Mouse (Mus musculus): ENCODE measurements around the gene Commd8. TPM values are rescaled to one million over a fixed set of nuclear protein-coding genes. Genes with fewer than 3 reads are reported as not detected.

The Commd8 gene
- polyA plus RNA-seq, 1 experiment: 7.2 TPM

- Histone ChIP-seq H3K4me3 (replicated peaks; ENCODE audit: extremely low read depth, low read depth, low read length) (no peak overlapping the region), H3K4me1 (ENCODE audit: control insufficient read depth, insufficient read depth, low read length) (0 out of 2 replicates have a peak, but pooled peaks cover 2% of the 10 kb centered on the region)
- TF ChIP-seq POLR2A (IDR thresholded peaks at IDR 0.05; ENCODE audit: borderline replicate concordance, extremely low read depth, low read depth, low read length) (no peak), CTCF (IDR thresholded peaks at IDR 0.05; ENCODE audit: insufficient read depth, low read length) (no peak)
- WGBS: 79% methylated on average over 4 of the region's 4 CpGs
- DNase-seq: no peak
Measured at GRCm38 (mm10) chr5:72175050-72175449, 7.1 kb upstream of the Commd8 start.

- no peak overlapping the region for H3K4me3 ChIP-seq (replicated peaks; ENCODE audit: extremely low read depth, low read depth, low read length)
- DNase-seq: no peak
- TF ChIP-seq CTCF (IDR thresholded peaks at IDR 0.05; ENCODE audit: insufficient read depth, low read length) (no peak), POLR2A (IDR thresholded peaks at IDR 0.05; ENCODE audit: borderline replicate concordance, extremely low read depth, low read depth, low read length) (no peak)
- WGBS: 62% methylated on average over 1 of the region's 1 CpGs
- 0 out of 2 replicates have a peak, but pooled peaks cover 2% of the 10 kb centered on the region for H3K4me1 ChIP-seq (ENCODE audit: control insufficient read depth, insufficient read depth, low read length)
Measured at GRCm38 (mm10) chr5:72173521-72173920, 5.5 kb upstream of the Commd8 start.

- Histone ChIP-seq H3K4me1 (ENCODE audit: control insufficient read depth, insufficient read depth, low read length) (0 out of 2 replicates have a peak, but pooled peaks cover 2% of the 10 kb centered on the region), H3K4me3 (replicated peaks; ENCODE audit: extremely low read depth, low read depth, low read length) (no peak overlapping the region)
- 32% methylated on average over 3 of the region's 3 CpGs for WGBS
- DNase-seq: peak; percentile 39
- TF ChIP-seq CTCF (IDR thresholded peaks at IDR 0.05; ENCODE audit: insufficient read depth, low read length) (no peak), POLR2A (IDR thresholded peaks at IDR 0.05; ENCODE audit: borderline replicate concordance, extremely low read depth, low read depth, low read length) (no peak)
Measured at GRCm38 (mm10) chr5:72172675-72173074, 4.7 kb upstream of the Commd8 start.

GRCm38 (mm10) chr5:72170067-72170466 lies 2.1 kb upstream of the Commd8 start:
- no peak for DNase-seq
- 53% methylated on average over 6 of the region's 6 CpGs for WGBS
- TF ChIP-seq CTCF (IDR thresholded peaks at IDR 0.05; ENCODE audit: insufficient read depth, low read length) (no peak), POLR2A (IDR thresholded peaks at IDR 0.05; ENCODE audit: borderline replicate concordance, extremely low read depth, low read depth, low read length) (no peak)
- Histone ChIP-seq H3K4me1 (ENCODE audit: control insufficient read depth, insufficient read depth, low read length) (peaks cover 9% of the 10 kb centered on the region; the same call in 1 of the 2 replicates), H3K4me3 (replicated peaks; ENCODE audit: extremely low read depth, low read depth, low read length) (no peak overlapping the region)

- DNase-seq: no peak
- H3K4me3 ChIP-seq (replicated peaks; ENCODE audit: extremely low read depth, low read depth, low read length): peak overlapping the region; percentile 41
- TF ChIP-seq CTCF (IDR thresholded peaks at IDR 0.05; ENCODE audit: insufficient read depth, low read length): no peak
- no peak for TF ChIP-seq POLR2A (IDR thresholded peaks at IDR 0.05; ENCODE audit: borderline replicate concordance, extremely low read depth, low read depth, low read length)
- H3K4me1 ChIP-seq (ENCODE audit: control insufficient read depth, insufficient read depth, low read length): peaks cover 11% of the 10 kb centered on the region
- 0% methylated on average over 4 of the region's 4 CpGs for WGBS
Measured at GRCm38 (mm10) chr5:72168285-72168621, 264 bp upstream of the Commd8 start.

GRCm38 (mm10) chr5:72164386-72164785 lies 3.6 kb downstream of the Commd8 start:
- no peak for TF ChIP-seq POLR2A (IDR thresholded peaks at IDR 0.05; ENCODE audit: borderline replicate concordance, extremely low read depth, low read depth, low read length)
- no peak for TF ChIP-seq CTCF (IDR thresholded peaks at IDR 0.05; ENCODE audit: insufficient read depth, low read length)
- no peak overlapping the region for H3K4me3 ChIP-seq (replicated peaks; ENCODE audit: extremely low read depth, low read depth, low read length)
- WGBS: 53% methylated on average over 7 of the region's 7 CpGs
- no peak for DNase-seq
- H3K4me1 ChIP-seq (ENCODE audit: control insufficient read depth, insufficient read depth, low read length): peaks cover 16% of the 10 kb centered on the region

- H3K4me3 ChIP-seq (replicated peaks; ENCODE audit: extremely low read depth, low read depth, low read length): no peak overlapping the region
- 73% methylated on average over 5 of the region's 5 CpGs for WGBS
- no peak for DNase-seq
- TF ChIP-seq CTCF (IDR thresholded peaks at IDR 0.05; ENCODE audit: insufficient read depth, low read length): no peak
- no peak for TF ChIP-seq POLR2A (IDR thresholded peaks at IDR 0.05; ENCODE audit: borderline replicate concordance, extremely low read depth, low read depth, low read length)
- H3K4me1 ChIP-seq (ENCODE audit: control insufficient read depth, insufficient read depth, low read length): peaks cover 16% of the 10 kb centered on the region
Measured at GRCm38 (mm10) chr5:72162855-72163254, 5.1 kb downstream of the Commd8 start.

GRCm38 (mm10) chr5:72160781-72161485 lies 7.1 kb downstream of the Commd8 start:
- TF ChIP-seq POLR2A (IDR thresholded peaks at IDR 0.05; ENCODE audit: borderline replicate concordance, extremely low read depth, low read depth, low read length): no peak
- TF ChIP-seq CTCF (IDR thresholded peaks at IDR 0.05; ENCODE audit: insufficient read depth, low read length): no peak
- Histone ChIP-seq H3K4me1 (ENCODE audit: control insufficient read depth, insufficient read depth, low read length) (peaks cover 8% of the 10 kb centered on the region), H3K4me3 (replicated peaks; ENCODE audit: extremely low read depth, low read depth, low read length) (no peak overlapping the region)
- 64% methylated on average over 11 of the region's 11 CpGs for WGBS
- no peak for DNase-seq

GRCm38 (mm10) chr5:72159537-72159936 lies 8.5 kb downstream of the Commd8 start:
- WGBS: 28% methylated on average over 6 of the region's 6 CpGs
- DNase-seq: no peak

GRCm38 (mm10) chr5:72158667-72159066 lies 9.3 kb downstream of the Commd8 start:
- WGBS: 75% methylated on average over 12 of the region's 12 CpGs
- no peak overlapping the region for H3K4me3 ChIP-seq (replicated peaks; ENCODE audit: extremely low read depth, low read depth, low read length)
- DNase-seq: no peak
- TF ChIP-seq CTCF (IDR thresholded peaks at IDR 0.05; ENCODE audit: insufficient read depth, low read length): no peak
- no peak for TF ChIP-seq POLR2A (IDR thresholded peaks at IDR 0.05; ENCODE audit: borderline replicate concordance, extremely low read depth, low read depth, low read length)
- peaks cover 6% of the 10 kb centered on the region for H3K4me1 ChIP-seq (ENCODE audit: control insufficient read depth, insufficient read depth, low read length)

More at GRCm38 (mm10) chr5:72159537-72159936, 8.5 kb downstream of the Commd8 start:
- no peak for TF ChIP-seq POLR2A (IDR thresholded peaks at IDR 0.05; ENCODE audit: borderline replicate concordance, extremely low read depth, low read depth, low read length)
- no peak for TF ChIP-seq CTCF (IDR thresholded peaks at IDR 0.05; ENCODE audit: insufficient read depth, low read length)
- Histone ChIP-seq H3K4me3 (replicated peaks; ENCODE audit: extremely low read depth, low read depth, low read length) (no peak overlapping the region), H3K4me1 (ENCODE audit: control insufficient read depth, insufficient read depth, low read length) (peaks cover 8% of the 10 kb centered on the region)
